Mouse (Mus musculus): ENCODE results near the gene Med13l.
"Not testable (repeated sequence)": the region's sequence is repeated elsewhere in the genome, so short reads cannot be mapped to it uniquely, and the experiment has no call there.

Med13l gene

DNA sequence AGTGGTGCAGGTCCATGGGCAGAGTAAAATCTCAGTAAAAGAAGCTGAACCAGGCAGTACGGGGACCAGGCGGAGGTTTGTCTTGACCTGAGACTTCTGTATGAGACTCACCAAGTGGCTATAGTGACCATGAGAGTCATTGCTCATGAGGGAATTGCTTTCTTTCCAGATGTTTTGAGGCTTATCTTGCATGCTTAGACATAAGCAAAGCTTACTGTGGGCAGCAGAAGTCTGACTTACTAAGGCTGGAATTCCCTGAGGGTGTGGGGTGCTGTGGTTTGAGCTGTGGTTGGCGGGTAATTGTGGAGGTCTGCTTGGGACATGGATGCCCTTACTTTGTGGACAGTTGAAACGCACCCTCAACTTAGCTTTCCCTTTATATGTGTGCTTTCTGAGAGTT, 67.7 kb downstream of the Med13l start:
- DNase-seq (ENCODE audit: low spot score in 2 of 2) = no peak

DNA sequence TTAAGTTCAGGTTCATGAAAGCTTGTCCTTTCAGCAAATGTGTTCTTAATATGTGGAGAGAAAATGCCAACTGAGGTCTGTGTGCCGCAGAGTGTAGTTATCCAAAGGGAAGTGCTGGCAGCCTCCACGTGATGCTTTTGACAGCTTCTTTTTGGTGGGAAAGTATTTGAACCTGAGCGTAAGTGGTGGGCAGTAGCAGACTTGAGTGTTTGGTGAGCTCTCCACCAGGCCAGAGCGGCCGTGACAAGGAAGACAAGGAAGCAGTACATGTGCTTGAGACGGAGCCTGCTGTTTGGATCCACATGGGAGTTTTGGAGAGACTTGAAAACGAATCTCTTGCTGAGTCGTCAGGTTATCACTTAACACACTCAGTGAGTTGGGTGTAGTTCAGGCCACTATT, 71.9 kb downstream of the Med13l start:
- no peak for DNase-seq (ENCODE audit: low spot score in 2 of 2)

DNA sequence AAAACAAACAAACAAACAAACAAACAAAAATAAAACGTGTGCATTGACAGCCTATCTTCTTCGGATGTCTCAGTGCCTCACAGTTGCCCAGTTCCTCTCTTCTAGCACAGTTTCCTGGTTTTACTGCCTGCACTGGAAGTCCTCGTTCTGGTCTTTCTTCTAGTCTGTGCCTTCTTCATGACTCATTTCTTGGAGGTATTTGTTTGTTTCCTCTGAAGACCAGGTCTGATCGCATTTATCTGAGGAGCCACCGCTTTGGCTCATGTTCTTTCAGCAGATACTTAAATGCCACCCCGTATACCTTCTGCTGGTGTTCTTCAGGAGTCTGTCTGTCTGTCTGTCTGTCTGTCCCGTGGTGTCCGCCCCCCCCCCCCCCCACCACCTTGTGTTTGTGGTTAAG, 72.6 kb downstream of the Med13l start:
- DNase-seq (ENCODE audit: low spot score in 2 of 2) = no peak

DNA sequence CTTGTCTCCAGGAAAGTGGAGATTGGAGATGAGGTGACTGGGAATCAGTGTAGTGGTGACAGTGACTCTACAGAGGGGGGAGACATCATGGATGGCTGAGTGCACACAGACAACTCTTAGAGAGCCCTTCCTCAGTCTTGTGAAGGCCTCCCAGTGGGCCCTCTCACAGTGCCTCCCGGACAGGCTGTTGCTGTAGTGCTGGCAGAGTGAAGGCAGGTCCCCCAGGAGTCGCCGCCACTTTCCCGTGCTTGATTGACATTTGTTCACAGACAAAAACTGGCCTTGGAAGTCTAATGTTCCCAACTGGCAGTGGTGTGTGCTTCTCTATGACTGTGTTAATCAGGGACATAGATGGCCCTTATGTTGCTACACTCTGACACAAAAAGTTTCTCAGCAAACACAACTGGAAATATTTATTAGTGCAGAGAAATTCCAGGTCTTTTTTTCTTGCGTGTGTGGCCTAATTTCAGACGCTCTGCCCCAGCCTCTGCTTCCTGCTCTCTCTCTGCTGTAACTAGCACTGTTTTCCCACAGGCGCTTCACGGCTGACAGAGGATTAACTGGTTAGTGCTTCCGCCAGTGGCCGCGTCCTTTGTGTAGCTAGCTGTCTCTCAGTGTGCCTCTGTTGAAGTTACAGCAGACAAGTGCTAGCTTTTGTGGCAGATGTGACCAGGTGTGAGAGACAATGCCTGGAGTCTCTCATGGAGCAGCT, 75.2 kb downstream of the Med13l start:
- no peak for DNase-seq (ENCODE audit: low spot score in 2 of 2)

DNA sequence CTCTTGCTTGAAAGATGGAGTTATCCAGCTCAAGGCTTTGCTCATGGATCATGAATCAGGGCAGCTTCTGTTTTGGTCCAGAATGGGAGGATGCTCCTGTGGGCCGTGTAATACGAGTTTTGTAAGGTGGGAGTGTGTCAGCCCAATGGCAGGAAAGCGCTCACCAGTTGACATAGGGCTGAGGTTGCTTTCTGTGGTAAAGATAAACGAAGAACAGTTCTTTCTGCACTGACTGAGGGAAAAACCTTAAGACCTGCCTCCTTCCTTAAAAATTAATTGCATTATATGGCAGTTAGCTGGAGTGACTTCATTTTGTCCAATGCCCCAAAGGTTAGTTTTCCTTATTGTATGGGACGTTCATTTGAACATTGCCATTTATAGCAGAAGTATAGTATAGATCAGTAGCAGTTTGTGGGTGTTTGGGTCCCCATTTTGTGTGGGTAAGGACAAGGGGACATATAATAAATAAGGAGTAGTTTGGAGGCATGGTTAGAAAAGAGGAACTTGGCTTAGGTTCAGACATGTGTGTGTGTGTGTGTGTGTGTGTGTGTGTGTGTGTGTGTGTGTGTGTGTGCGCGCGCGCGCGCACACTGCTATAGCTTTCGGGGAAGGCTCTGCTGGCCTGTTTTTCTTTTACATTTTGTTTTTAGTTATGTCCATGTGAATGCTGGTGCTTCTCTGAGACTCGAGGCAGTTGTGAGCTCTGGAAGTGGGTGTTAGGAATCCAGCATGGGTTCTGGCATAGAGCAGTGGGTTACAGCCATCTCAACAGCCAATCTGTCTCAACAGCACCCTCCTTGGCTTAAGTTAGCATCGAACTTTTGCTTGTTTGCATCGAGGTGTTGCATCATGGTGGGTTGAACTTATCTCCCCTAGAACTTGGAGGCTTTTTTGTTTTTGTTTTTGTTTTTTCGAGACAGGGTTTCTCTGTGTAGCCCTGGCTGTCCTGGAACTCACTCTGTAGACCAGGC, 76.2 kb downstream of the Med13l start:
- no peak for DNase-seq (ENCODE audit: low spot score in 2 of 2)

DNA sequence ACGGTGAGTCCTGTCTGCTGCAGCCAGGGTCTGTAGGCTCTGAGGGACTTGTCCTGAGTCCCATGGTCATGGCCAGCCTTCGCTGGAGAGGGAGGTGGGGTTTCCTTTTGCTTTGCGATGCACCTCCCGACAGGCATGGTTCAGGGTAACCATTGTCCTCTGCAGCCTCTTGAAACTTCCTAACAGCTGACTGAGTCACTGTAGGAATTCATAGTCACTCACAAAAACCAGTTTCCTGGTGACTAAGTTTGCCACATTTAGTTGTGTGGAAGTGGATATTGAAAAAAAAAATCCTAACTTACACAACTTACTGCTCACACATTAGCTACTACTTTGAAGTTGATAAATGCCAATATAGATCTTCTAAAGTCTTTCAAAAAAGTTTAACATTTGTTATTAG, 77.5 kb downstream of the Med13l start:
- no peak for DNase-seq (ENCODE audit: low spot score in 2 of 2)

DNA sequence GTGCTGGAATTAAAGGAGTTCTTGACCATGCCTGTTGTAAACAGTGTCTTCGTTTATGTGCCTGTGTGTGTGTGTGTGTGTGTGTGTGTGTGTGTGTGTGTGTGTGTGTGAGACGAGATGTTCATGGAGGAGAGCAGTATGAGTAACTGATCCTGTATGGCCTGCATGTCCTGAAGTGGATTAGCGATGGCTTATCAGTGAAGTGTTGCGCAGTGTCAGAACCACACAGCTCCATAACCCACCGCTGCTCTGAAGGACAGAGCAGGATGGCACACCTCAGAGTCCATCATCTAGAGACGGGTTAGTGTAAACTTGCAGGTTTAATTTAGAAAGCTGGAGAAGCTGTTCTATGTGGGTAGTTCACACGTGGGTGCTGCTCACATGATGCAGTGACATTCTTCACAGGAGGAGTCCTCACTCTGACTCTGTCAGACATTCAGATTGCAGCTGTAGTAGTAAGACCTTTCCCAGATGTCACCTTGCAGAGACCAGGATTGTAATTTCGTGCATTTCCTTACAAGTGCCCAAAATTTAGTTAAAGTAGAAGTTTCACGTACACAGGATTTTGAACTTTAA, 78.1 kb downstream of the Med13l start:
- no peak for DNase-seq (ENCODE audit: low spot score in 2 of 2)

DNA sequence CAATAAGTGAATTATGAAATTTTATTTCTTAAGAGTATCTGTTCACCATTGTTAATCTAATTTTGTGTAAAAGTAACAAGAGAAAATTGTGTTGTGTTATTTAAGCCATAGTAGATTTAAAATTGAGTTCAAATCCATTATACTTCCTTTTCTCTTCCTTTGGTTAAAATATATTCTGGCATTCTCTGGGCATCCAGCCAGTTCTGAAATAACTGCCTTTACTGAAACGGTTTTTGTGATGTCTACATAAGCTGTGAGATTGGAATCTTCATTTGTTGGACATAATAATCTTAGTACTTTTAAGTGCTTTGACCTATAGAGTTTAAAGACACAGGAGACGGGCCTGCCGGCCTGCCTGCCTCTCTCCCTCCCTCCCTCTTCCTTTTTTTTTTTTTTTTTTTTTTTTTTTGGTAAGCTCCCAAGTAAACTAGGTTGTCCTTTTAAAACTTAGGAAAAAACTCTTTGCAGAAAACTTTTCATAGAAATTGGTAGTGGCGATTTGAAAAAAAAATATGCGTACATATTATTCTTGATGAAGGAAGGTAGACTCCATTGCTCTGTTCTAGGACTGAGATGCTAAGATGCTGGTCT, 78.7 kb downstream of the Med13l start:
- DNase-seq (ENCODE audit: low spot score in 2 of 2) = no peak

DNA sequence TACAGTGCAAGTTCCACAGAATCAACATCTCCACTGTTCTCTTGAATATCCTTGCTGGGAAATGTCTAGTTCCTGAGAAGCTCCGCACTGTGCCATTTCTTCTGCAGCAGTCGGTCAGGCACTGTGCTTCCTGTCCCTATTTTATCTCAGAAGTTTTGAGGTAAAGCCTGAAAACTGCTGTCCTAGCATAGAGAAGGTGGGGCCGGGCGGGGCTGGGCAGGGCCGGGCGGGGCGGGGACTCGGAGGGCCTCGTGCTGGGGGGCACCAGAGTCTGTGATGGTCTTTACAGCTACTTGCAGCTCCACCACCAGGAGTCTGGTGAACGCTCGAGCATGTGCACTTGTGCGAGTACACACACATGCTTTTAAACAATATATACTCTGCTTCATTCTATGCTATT, 83.6 kb downstream of the Med13l start:
- DNase-seq (ENCODE audit: low spot score in 2 of 2) = no peak

DNA sequence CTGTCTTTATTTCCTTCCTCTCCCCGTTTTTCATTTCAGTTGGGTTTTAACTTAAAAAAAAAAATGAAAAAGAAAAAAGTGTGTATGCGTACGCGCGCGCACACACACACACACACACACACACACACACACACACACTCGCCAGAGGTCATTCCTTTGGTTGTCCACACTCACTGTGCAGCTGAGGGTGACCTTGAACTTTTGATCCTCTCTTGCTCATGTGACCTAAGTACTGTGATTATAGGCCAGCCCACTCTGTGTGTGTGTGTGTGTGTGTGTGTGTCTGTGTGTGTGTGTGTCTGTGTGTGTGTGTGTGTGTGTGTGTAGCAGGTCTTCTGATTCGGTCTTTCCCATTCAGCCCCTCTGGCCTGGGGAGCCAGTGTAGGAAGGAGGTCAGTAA, 84.0 kb downstream of the Med13l start:
- no peak for DNase-seq (ENCODE audit: low spot score in 2 of 2)

DNA sequence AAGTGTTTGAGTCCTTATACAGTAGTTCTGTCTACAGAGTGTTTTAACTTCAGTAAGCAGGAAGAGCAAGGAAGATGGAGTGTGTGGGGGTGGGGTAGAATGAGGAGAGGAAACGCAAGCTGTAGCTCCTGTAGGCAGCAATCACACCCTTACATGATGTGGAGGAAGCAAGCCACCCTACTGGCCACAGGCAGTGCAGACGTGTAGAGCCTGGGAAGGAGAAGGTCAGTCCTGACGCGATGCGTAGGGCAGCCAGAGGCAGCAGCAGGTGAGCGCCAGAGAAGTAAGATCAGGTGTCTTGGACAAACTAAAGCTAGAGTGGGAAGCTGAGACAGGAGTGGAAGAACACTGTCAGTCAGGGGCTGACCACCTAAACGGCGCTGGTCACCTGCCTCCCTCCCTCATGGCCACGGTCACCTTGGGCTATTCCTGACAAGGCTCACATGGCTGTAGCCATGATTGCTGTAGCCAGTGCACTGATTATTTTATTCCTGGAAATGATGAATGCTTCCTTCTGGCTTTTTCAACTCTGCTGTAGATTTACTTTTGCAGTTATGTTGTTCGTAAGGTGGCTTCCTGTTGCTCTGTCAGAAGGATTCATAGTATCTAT, 84.8 kb downstream of the Med13l start:
- DNase-seq (ENCODE audit: low spot score in 2 of 2) = no peak

DNA sequence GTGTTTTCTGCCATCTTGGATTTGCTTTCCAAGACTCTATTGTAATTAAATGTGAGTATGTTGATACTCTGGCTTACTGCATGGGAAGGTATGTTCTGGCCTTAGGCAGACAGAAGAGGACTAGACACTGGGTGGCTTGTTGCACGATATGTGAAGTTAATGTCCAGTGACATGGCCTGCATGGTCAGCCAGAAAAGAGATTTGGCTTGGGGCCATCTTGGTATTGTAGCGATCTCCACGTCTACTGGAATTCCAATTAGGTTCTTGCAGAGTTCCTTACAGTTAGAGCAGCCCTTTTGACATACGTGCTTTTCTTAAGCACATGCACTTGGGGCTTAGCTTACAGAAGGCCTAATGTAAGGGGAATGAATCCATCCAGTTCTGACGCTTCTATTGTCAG, 86.4 kb downstream of the Med13l start:
- DNase-seq (ENCODE audit: low spot score in 2 of 2) = no peak

DNA sequence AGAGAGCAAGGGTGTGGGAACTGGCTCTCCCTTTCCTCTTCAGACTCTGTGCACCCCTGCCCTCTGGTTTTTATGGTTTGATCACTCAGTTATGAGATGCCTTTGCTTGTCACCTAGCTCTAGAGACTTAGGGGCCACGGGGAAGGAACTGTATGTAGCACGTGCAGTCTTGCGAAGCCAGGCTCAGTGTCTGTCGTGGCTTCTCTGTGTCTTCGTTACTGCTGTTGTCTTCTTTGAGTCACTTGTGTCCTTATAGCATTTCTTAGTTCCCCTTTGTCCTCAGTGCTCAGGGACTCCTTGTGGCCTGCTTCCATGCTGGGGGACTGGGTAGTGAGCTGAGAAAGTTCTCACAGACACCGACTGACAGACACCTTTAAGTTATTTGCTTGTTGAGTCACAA, 86.9 kb downstream of the Med13l start:
- DNase-seq (ENCODE audit: low spot score in 2 of 2) = no peak

DNA sequence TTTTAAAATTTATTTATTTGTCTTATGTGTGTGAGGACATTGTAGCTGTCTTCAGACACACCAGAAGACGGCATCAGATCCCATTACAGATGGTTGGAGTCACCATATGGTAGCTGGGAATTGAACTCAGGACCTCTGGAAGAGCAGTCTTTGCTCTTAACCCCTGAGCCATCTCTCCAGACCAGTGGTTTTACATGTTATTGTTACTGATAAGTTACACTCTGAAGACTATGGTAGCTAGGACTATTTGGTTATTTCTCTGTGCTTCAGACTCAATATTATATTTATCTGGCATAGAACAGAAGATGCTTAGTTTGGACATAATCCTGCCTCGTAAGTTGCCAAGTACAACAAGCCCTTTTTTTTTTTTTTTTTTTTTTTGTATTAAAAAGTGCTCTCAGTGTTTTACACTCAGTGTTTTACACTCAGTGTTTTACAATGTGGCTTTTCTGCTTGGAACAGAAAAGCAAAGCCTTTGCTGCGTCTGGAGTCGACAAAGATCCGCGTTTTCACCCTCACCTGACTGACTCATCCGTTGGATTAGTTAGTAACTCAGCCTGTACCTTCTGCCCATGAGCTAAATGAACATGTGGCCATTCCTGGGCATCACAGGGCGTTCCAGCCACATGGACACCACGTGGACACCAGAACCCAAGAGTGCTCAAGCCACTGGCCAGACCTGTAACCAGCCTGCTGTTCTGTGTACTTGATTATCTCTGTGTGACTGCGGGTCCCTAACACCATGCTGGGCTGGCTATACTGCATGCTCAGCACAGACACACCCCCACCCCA, 88.9 kb downstream of the Med13l start:
- no peak for DNase-seq (ENCODE audit: low spot score in 2 of 2)

DNA sequence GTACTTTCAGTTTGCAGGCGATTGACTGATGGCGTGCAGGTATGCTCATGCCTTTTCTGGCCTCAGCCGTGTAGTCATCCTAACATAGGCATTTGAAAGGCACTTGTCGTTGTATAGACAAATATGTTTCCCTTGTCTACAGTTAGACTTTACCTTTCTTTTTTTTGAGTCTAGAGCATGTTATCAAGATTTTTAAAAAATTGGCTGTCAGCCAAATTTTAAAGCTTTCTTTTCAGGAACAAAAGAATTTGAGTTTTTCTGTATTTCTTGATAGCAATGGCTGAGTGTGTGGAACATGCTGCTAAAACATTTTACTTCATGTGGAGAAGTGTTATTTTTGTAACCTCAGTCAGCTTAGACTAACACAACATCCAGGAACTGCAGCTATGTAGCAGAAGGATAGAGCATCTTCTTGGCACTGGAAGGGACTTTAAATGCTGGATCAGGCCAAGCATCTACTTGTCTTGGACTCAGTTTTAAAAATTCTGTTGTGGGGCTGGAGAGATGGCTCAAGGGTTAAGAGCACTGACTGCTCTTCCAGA, 89.6 kb downstream of the Med13l start:
- no peak for DNase-seq (ENCODE audit: low spot score in 2 of 2)

DNA sequence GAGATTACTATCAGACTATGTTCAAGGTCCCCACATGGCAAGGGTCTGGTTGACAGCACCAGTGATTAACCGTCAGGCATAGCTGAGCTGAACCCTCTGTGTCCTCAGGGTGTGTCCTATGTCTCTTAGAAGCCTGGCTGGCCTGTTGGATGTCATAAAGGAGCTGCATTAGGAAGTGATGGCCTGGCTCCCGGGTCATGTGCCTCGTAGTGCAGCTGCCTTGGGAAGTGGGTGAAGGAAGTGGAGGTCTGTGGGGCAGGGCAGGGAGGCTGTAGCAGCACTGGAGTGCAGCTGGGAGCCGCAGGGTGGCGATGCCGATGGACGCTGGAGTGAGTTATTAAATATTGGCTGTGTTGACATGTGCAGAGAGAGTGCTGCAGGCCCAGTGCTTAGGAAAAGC, 90.3 kb downstream of the Med13l start:
- DNase-seq (ENCODE audit: low spot score in 2 of 2) = no peak

DNA sequence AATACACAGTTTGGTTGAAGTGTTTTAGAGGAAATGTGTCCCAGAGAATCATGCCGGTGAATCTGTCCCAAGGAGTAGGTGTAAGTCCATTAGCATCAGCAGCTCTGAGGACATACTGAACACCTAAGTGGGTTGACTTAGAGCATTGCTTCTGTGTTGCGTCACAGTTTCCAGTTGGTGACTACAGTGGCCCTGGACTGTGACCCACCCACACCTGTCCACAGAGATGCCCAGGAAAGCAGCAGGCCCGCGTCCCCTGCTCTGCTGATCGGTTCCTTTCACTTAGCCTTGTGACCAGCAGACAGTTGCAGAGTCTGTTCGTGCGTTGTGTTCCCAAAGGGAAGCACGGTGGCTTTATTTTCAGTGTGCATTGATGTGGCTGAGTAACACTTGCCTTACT, 92.1 kb downstream of the Med13l start:
- no peak for DNase-seq (ENCODE audit: low spot score in 2 of 2)

DNA sequence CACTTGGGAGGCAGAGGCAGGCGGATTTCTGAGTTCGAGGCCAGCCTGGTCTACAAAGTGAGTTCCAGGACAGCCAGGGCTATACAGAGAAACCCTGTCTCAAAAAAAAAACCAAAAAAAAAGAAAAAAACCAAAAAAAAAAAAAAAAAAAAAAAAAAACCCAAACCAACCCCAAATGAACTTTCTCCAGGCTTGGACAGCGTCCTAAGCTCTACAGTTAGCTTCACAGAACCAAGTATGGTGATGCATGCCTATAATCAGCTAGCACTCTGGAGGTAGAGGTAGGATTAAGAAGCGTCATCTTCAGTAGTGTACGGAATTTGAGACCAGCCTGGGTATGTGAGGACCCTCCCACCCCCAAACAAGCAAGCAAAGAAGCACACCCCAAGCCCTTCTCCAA, 92.6 kb downstream of the Med13l start:
- not testable (repeated sequence) for DNase-seq (ENCODE audit: low spot score in 2 of 2)

DNA sequence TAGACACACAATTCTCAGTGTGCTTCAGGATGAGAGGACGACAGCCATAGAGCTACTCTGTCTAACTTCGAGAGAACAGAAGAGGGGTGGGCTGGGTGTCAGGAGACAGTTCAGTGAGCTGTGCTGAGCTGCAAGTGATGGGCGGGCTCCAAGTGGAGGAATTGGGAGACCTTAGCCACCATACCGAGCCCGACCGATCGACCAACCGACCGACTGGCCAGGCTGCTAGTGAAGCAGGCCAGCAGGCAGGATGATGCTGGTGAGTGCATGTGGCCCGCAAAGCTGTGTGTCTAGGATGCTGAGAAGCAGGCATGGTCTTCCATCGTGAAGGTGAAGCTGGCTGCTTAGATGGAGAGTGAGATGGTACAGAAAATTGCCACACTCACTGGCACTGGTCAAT, 94.1 kb downstream of the Med13l start:
- no peak for DNase-seq (ENCODE audit: low spot score in 2 of 2)

DNA sequence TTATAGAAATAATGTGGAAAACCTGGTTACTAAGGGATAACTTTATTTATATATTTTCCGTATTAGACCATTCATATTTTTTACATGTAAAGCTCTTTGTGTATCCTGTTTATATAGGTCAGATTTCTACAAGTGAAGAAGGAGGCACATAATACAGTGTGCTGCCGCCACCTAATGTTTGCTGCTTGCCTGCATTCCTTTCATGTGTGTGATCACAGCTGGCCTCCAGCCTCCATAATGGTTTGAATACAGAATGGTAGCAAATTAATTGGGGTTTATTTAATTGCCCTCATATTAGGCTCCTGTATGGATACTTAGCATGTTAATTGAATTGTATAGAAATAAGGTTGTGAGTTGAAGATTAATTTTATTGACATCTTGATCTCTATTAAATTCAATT, 94.5 kb downstream of the Med13l start:
- DNase-seq (ENCODE audit: low spot score in 2 of 2) = no peak

DNA sequence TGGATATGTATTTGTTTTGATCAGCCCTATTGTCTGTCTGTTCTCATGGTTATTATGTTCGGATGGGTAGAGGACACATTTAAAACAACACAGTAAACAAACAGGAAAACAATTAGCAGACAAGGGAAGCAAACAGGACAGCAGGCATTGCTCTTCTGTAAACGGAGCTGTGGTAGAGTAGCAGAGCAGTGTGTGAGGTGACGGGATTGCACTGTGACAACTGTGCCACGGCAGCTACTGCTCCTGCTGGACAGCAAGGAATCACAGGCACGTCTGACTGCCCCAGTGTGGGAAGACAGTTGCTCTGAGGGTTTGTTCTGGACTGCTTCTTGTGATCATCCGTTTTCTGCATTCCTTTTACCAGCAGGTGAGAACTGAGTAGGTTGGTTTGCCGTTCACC, 94.9 kb downstream of the Med13l start:
- no peak for DNase-seq (ENCODE audit: low spot score in 2 of 2)
